Mouse (Mus musculus) cerebellum, adult 9-10 months (tissue): Measurements from ENCODE around the gene Rnf114.

Experiments used
- DNase-seq: peaks from one replicate; pipeline ENCODE4 v3.0.0; 2022

The Rnf114 gene

DNA sequence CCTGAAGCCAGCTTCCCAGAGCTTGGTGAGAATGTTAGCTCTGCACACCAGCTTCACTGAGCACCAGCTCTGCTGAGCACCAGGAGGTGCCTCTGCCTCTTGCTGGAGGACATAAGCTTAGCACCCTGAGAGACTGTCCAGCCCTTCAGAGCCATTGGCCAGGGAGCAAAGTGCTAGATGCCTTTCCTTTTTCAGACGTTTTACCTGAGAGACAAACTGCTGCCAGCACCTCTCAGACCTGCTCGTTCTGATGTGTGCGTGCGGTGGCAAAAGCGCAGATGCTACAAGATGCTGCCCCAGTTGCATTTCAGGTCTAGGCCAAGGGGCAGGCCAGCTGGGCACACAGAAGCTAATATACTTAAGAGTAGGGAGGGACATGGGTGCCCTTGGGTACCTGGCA is 16.8 kb upstream of the Rnf114 start:
- DNase-seq = peak; percentile 50

DNA sequence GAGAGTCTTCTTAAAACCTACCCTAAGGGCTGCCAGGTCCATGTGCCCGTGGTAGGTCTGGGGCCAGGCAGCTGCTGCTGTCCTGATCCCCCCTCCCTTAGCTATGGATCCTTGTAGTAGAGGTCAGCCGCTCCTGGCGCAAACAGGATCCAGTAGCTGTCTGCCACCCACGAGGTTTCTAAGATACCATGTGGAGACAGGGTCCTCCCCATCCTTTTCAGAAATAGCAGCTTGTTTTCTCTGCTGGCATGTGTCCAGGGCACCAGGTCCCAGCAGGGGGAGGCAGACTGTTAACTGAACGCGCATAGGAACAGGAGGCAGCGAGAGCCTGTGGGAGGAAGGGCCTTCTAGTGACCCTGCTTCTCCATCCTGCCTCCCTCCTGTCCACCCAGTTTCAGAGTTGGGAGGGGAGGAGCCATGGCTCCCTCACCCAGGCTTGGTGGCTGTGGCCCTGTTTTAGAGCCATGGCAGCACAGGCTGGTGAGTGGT is 16.2 kb upstream of the Rnf114 start:
- DNase-seq = peak; percentile 94

DNA sequence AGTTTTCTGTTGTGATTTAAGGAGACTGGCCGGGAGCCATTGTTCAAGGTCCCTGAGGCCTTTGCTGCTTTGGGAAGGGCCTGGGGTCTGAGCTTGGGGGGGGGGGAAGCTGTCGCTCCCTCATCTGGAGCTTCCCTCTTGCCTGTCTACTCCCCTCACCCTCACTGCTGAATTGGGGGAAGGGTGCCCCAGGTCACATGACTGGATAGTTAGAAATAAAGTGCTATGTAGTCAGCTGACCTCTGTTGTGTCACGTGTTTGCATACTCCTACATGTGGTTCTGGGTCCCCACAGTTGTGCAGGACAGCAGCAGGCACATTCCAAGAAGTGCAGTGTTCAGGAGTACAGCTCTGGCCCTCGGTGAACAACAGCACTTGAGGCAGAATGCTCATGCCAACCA is 15.7 kb upstream of the Rnf114 start:
- no peak for DNase-seq

DNA sequence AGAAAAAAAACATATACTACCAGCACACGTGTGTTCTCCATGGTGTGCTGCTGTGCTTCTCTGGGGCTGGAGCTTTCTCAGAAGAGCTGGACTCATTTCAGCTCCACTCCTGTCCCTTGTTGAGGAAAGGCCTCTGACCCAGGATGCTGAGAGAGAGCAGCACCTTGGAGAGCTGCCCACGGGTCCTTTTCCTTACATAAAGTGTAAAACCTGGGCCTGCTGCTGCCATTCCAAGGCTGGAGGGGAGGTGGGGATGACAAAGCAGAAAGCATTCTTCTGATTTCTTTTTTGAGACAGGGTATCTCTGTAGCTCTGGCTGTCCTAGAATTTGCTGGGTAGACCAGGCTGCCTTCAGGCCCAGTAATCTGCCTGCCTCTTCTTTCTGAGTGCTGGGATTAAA is 14.3 kb upstream of the Rnf114 start:
- DNase-seq = no peak

DNA sequence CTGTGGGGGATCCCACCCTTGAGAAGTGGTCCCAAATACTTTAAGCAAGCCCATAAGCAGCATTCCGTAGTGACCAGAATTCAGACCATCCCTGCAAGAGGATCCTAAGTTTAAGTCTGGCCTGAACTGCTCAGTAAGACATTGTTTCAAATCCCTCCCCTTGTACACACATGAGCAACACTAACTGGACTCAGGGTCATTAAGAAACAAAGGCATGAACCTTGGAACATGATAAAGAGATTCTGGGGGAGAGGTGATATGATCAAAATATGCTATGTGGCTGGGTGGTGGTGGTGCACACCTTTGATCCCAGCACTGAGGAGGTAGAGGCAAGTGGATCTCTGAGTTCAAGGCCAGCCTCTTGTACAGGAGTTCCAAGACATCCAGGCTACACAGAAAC is 12.9 kb upstream of the Rnf114 start:
- DNase-seq = no peak

DNA sequence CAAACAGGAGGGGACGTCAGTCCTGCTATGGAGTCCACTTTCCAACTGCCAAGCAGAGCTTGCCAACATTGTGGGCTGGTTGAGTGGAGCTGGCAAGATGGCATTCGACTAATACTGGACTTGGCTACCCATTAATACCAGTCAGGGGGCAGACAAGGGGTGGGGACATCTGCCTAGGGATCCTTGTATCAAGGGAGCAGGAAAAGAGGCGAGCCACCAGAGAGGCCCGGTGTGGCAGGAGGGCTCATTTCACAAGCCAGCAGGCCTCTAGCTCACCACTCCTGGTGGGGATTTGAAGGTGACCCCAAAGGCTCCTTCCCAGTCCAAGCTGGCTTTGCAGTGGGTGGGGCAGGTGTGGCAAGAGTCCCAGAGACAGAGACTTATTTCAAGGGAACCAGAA is 9.8 kb upstream of the Rnf114 start:
- DNase-seq = peak; percentile 76

DNA sequence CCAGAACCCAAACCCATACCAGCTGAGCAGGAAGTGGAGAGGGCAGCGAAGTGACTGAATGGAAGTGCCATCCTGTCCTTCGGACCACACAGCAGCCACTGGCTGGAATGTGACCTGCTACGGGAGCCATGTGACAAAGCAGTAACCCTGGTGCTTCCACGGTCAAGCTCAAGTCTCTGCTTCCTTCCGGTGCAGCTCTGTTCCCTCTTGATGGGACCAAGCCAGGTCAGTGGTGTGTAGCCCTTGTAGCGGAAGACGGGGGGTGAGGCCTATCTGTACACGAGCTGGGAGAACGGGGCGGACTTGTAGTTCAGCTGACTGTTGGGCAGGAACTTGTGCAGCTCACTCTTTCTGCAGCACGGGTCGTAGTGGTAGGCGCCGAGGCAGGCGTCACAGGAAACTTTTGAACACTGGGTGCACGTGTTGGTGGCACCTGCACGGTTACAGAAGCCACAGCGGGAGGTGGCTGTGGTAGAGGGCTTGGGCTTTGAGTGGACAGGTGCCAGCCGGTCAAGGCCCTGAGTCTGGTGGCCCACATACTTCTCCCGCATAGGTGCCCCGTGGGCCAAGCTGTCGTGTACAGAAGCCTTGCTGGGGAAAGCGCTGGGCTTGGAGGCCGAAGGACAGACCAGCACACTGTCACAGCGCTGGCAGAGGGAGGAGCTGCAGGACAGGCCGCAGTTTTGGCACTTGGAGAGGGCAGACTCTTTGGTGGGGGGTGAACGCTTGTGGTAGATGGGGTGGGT is 9.2 kb upstream of the Rnf114 start:
- DNase-seq = no peak

DNA sequence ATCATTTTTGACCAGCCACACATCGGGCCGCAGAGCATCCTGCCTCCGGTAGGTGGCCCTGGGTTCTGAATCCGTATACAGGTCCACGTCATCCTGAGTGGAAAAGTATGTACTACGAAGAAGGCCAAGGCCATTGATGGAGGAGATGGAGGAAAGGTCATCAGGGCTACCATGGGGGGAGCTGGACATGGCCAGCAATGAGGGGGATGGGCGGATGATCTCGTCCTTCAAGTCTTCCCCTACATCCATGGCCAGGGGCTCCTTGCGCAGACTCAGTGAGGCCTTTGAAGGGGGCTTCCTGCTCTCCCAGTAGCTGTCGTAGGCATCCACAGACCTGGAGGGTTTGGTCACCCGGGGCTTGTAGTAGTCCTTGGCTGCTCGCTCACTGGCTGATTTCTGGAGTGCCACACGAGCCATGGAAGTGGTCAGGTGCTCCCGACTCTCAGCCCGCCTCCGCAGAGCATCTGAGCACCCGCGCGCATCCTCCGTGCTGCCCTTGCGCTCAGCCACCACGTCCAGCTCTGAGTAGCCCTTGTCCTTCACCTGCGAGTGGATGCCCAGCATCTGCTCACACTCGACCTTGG is 8.5 kb upstream of the Rnf114 start:
- DNase-seq = peak; percentile 83

DNA sequence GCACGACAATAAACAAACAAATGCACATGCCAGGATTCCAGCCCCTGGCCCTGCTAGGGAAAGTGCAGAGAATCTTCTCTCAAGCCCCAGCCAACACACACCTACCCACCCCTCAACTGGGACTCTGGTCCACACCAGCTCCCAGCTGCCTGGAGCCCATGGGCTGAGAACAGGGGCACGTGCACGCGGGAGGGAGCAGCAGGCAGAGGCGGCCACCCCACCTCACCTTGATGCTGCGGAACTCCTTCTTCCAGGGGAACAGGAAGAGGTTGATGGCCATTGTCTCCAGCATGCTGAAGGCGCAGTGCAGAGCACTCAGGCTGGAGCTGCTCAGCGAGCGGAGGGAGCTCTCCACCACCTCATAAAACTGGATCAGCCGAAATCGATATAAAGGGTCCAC is 7.5 kb upstream of the Rnf114 start:
- DNase-seq = no peak

DNA sequence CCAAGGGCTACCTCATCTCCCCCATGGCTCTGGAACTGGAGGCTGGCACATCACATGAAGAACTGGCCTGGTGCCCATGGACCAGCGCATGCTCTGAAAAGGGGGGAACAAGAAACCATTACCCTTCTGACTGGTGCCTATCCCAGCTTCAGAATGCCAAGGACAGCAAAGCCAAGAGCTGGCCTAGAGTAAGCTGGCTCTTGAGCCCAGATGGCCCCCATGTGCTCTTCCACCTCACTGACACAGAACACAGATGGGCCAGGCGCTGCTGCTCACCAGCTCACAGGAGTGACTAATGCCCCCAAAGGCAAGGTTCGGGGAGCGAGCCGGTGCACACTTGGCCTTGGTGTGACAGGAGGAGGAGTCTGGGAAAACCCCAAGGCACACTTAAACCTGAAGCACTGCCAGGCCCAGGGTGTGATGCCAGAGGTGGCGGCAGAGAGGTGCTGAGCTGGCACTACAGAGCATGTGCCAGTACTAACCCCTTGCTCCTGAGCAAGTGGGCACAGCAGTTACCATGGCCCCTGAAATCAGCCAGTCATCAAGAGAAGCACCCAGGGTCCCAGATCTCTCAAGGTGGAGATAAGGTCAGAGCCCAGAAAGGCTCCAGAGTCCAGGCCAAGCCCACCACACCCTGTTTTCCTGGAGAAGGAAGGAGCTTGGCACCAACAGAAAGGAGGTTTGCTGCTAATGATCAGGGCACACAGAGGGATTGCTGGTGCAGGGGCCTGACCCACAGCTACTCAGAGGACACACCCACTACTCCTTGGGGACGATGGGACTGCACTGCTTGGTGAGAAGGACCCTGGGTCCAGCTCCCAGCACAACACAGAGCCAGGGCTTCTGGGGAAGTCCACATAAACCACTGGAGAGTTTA is 6.7 kb upstream of the Rnf114 start:
- DNase-seq = peak; percentile 96

DNA sequence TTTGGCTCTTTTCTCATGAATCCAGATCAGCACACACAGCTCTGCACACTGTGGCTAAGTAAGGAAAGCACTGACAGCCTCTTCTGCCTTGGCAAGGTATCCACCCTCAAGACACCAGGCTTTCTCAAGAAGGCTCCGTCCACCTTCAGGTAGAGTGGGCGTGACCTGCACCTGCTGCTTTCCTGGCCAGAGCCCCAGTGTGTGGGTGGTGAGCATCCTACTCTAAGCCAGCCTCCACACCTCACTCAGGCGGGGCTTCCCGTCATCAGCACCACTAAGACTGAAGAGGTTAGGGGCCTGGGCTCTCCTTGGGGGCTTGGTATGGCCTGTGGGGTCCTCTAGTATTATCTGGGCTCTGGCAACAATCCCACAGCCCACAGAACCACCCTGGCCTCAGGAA is 5.9 kb upstream of the Rnf114 start:
- peak; percentile 83 for DNase-seq

DNA sequence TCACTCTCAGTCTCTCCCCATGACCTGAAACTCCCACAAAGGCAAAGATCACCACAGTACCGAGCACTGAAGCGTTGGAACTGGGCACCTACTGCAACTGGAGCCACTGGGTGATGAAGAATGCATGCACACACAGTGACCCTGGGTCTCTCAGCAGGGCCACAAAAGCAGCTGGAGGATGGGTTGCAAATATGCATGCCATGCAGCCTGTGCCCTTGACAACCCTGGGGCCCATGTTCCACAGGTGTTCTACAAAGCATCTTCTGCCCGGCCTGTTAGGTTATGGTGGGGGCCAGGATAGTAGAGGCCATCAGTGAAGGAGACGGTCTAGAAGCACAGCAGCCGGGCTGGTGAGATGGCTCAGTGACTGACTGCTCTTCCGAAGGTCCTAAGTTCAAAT is 4.9 kb upstream of the Rnf114 start:
- DNase-seq = no peak

DNA sequence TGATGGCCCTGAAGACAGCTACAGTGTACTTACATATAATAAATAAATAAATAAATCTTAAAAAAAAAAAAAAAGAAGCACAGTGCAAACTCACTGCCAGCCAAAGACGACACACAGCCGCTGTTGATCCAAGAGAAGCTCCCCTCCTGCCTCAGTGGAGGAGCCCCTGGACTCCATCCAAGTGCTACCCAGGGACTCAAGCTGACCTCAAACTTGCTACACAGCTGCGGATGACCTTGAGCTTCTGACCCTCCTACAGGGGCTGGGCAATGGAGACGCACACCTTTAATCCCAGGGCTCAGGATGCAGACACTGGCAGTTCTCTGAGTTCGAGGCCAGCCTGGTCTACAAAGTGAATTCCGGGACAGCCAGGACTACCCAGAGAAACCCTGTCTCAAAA is 4.5 kb upstream of the Rnf114 start:
- no peak for DNase-seq

DNA sequence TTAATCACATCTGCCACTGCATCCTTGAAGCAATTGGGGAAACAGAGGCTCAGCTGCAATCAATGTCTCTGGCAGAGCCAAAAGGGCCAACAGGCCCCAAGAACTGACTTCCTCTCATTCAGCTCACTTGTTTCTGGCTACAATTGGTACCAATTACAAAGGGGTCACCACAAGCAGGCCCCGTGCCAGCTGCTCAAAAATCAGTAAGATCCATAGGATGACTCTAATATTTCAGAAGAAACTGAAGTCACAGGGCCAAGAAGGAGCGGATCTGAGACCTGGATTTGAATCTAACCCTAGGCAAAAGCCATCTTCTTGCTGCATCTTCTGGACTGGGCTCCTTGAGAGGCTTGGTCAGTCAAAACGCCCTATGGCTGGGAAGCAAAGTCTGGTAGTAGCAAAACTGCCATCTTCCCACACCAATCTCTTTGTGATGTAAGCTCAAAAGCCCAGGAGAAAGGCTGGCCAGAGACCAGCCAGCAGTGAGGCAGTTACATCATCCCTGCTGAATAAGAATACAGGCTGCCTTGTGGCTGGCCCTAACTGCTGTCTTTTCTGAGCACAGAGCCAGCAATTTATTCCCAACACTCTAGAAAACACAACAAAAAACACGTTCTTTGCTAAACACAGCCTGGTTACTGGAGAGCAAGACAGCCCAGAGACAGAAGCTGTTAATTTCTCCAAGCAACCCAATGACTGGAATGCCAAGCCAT is 1.5 kb upstream of the Rnf114 start:
- peak; percentile 61 for DNase-seq

DNA sequence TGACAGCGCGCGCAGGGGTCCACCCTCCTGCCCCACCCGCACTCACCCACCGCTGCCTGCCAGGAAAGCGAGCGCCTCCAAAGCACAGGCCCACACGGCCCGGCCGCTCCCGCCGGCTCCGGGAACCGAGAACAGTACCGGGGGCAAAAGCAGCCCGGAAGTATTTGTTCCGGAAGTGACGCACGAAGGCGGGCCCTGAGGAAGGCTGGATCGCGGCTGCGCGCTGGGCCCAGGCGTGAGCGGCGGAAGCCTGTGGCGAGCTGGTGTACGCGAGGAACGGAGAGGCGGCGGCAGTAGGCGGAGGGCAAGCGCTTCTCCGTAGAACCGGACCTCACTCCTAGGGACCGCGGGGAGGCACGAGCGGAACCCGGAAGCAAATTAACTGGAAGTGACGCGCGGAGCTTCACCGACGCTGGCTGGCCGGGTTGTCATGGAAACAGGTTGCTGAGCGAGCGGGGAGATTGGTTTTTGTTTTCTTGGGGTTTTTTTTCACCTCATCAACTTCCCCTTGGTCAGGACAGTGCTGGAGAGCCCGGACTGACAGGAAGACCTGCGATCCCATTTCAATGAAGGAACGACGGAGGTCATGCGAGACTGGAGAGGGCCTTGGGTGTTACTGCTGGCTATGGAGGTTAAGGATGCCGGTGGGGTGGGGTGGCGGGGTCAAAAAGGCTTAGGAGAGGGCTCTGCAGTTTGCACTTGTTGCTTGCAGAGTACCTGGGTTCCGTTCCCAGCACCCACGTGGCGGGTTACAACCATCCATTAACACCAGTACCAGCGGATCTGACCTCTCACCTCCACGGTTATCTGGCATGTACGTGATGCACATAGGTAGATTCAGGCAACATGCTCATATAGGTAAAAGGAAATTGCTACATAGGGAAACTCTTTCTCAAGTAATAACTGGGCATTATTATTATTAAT is 530 bp downstream of the Rnf114 start, which contains the start of gene Spata2:
Gene Spata2, minus strand, starts transcription at position 175 of the 924 bp plus-strand sequence.
- peak; percentile 92 for DNase-seq

DNA sequence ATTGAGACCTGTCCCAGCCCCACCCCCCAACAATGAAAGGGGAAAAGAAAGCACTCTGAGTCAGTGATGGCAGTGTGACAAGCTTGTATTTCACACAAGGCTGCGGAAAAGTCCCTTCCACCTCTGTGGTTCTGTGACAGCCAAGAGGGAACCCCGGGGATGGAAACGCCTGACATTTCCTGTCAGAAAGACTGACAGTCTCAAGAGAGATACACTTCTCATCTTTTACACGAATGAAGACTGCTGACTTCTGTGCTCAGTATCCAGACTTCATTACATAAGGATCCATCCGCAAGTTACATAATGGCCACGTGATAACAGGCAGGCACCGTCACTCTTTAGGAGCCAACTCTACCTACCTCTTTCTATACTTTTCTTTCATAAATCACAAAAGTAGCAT is 4.0 kb downstream of the Rnf114 start:
- DNase-seq = peak; percentile 40

DNA sequence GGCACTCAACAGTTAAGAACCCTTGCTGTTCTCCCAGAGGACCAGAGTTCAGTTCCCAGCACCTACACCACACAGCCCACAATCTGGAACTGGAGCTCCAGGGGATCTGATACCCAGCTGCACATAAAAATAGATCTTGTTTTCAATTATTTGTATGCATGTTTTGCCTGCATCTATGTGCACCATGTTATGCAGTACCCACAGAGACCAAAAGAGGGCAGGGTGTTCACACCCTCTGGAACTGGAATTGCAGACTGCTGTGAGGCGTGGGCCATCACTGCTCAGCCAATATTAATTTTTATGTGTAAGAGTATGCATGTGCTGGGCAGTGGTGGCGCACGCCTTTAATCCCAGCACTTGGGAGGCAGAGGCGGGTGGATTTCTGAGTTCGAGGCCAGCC is 4.8 kb downstream of the Rnf114 start:
- peak; percentile 50 for DNase-seq

DNA sequence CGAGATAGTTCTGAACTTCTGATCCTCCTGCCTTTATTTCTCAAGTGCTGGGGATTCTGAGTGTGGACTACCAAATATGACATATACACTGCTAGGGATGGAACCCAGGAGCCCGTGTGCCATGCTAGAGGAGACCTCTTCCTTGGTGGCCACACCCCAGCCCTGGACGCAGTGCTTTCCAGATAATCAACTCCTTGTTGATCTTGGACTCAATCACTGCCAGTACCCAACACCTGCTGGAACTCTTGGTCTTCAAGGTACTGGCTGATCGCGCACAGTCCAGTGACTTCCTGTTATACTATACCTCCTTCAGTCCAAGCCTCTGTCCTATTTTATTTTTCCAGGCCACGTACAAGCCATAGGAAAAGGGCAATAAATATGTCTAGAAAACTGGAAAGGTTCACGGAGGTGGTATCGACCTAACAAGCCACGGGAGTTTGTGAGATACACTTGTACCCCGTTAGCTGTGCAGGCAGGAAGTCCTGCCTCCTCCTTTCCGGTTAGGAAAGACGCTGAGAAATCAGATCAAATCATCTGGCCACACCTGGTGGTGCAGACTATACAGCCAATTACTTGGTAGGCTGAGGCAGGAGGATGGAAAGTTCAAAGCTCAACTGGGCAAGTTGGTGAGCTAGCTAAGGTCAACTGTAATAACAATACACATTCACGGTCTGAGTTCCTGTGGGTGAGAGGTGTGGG is 10.3 kb downstream of the Rnf114 start:
- no peak for DNase-seq

DNA sequence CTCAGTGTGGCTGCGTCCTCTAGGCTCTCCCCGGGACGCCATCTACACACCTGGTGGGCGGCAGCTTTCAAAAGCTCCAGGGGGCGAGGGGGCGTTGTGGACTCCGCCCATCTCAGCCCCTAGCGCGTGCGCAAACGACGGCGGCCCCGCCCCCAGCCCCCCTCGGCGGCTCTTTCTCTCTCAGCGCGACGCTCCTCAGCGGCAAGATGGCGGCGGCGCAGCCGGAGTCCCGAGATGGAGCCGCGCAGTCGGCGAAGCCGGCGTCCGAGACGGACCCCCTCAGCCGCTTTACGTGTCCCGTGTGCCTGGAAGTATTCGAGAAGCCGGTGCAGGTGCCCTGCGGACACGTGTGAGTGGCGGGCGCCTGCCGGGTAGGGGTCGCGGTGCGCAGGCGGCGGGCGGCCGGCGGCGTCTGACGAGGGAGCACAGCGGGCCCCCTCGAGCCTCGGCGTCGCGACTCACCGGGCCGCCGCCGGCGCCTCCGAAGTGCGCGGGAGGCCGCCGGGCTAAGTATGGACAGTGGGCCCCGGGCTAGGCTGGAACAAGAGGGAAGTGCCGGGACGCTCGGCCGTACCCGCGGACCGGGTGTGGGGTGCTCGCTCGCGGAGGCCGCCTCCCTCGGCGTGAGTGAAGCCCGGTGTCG is 10.9 kb downstream of the Rnf114 start:
- peak; percentile 87 for DNase-seq

DNA sequence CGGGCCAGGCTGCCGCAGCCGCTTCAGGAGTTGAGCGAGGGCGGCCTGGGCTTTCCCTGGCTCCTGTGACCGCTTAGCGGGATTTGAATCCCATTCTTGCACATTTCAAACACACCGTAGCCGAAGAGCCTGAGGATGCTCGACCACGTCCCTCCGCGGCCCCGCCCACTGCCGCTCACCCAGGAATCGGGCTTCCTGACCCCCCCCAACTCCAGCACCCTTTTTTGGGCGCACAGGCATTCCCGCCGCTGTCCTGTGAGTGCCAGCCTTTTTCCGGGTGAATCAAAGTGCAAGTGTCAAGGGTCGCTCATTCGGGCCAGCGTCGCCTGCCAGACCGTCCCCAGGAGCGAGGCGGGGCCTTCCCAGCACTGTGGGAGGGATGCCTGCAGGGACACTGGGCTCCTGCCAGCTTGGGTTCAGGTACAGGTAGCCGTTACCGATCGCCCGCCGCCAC is 11.5 kb downstream of the Rnf114 start:
- DNase-seq = peak; percentile 69

DNA sequence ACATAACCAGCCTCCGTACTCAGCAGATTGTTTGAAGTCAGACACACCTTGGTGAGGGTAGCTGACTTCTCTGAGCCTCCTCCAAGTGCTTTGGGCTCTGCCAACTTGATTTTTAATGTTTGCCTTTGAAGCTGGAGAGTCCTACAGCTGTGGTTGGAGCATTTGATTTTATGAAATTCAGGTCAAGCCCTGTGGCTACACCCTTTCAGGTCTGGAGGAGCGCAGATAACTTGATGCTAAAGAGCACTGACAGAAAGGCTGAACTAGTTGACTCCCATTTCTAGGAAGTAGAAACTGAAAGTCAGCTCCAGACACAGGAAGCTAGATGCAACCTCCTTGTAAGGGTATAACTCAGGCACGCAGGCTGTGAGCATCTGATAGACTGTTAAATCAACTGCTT is 12.7 kb downstream of the Rnf114 start:
- DNase-seq = peak; percentile 32
